Mouse (Mus musculus) spleen, adult 2 months (tissue): ENCODE measurements around the gene Csf2. TPM values are rescaled to one million over a fixed set of nuclear protein-coding genes. Genes with fewer than 3 reads are reported as not detected.

ENCODE experiments used
- DNase-seq, 2 experiments: peaks; one replicate each; pipeline versions ENCODE4 v3.0.0 to v3.0.0-alpha.2; 2012 to 2021; ENCODE audit warnings: low spot score in 2 of 2, low read depth in 1 of 2
- H3K27ac ChIP-seq: fragments of 200-500 bp; 2 replicates; pipeline ENCODE4 v1.5.1; 2012; ENCODE audit warnings: low read length, inconsistent platforms; ENCODE audit not compliant: insufficient read depth
- H3K27me3 ChIP-seq: fragments of 200-500 bp; 2 replicates; pipeline ENCODE4 v1.6.1; 2012; ENCODE audit warnings: mild to moderate bottlenecking, moderate library complexity, low read length, inconsistent platforms; ENCODE audit not compliant: control insufficient read depth, insufficient read depth
- H3K36me3 ChIP-seq: fragments of 200-500 bp; 2 replicates; pipeline ENCODE4 v1.6.1; 2012; ENCODE audit warnings: mild to moderate bottlenecking, low read length, inconsistent platforms; ENCODE audit not compliant: control insufficient read depth, insufficient read depth
- H3K4me1 ChIP-seq: fragments of 200-500 bp; 2 replicates; pipeline ENCODE4 v1.6.1; 2011; ENCODE audit warnings: inconsistent platforms; ENCODE audit not compliant: control insufficient read depth, insufficient read depth, insufficient read length
- H3K4me3 ChIP-seq: fragments of 200-500 bp; 2 replicates; pipeline ENCODE4 v1.5.1; 2011; ENCODE audit warnings: mild to moderate bottlenecking, inconsistent platforms; ENCODE audit not compliant: insufficient read depth, insufficient read length; ENCODE audit errors: extremely low read depth
- CTCF ChIP-seq: fragments of 200-500 bp; IDR thresholded peaks from 2 replicates; pipeline ENCODE4 v1.5.1; 2011; ENCODE audit warnings: mild to moderate bottlenecking, inconsistent platforms; ENCODE audit not compliant: insufficient read depth, insufficient read length, insufficient replicate concordance; ENCODE audit errors: extremely low read depth
- POLR2A ChIP-seq: fragments of 200-500 bp; IDR thresholded peaks from 2 replicates; pipeline ENCODE4 v1.6.1; 2011; ENCODE audit warnings: low read depth, low read length, inconsistent platforms
- WGBS: fragments of 180-500 bp; shearing (Covaris S2); methylation state at CpG from one replicate; pipeline ENCODE4 v1.1.7; 2018; 5-methylcytosine and 5-hydroxymethylcytosine counted together
- polyA plus RNA-seq: library from polyadenylated mRNA; depleted of rRNA; stranded (reverse); fragments of >200 nt; gene quantifications from 2 replicates; pipeline ENCODE4 v1.2.3, GENCODE M21; 2012

The Csf2 gene
- polyA plus RNA-seq, 1 experiment: not detected

GRCm38 (mm10) chr11:54236939-54237338 lies 12.5 kb downstream of the Csf2 start:
- TF ChIP-seq CTCF: no peak
- no peak for TF ChIP-seq POLR2A
- WGBS: 40% methylated on average over 2 of the region's 2 CpGs
- H3K4me1 ChIP-seq: no peaks in the 10 kb centered on the region

DNA sequence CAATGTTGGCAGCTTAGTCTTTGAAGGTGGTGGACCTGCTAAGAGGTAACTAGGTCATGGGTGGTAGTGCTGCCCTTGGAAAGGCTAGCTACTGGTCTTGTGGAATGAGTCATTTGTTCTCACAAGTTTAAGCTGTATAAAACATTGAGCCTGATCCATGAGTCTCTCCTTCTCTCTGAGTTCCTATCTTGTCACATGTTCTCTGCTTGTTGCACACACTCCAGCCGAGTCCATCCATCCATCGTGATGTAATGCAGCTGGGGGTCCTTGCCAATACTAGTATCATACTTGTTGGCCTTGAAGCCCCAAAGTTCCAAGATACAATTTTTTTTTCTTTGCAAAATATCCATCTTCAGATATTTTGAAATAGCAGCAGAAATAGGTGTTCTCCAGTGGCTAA lies 22.0 kb downstream of the Csf2 start:
- 96% methylated on average over 2 of the region's 2 CpGs for WGBS
- Histone ChIP-seq H3K27me3 (no peaks in the 10 kb centered on the region), H3K36me3 (no peaks in the 10 kb centered on the region), H3K4me1 (no peaks in the 10 kb centered on the region), H3K4me3 (no peak overlapping the region), H3K27ac (no peak overlapping the region)
- TF ChIP-seq CTCF: no peak
- DNase-seq: no peak

More at GRCm38 (mm10) chr11:54236939-54237338, 12.5 kb downstream of the Csf2 start:
- no peaks in the 10 kb centered on the region for H3K27me3 ChIP-seq
- no peak overlapping the region for H3K4me3 ChIP-seq
- no peaks in the 10 kb centered on the region for H3K36me3 ChIP-seq
- no peak for DNase-seq
- H3K27ac ChIP-seq: no peak overlapping the region

DNA sequence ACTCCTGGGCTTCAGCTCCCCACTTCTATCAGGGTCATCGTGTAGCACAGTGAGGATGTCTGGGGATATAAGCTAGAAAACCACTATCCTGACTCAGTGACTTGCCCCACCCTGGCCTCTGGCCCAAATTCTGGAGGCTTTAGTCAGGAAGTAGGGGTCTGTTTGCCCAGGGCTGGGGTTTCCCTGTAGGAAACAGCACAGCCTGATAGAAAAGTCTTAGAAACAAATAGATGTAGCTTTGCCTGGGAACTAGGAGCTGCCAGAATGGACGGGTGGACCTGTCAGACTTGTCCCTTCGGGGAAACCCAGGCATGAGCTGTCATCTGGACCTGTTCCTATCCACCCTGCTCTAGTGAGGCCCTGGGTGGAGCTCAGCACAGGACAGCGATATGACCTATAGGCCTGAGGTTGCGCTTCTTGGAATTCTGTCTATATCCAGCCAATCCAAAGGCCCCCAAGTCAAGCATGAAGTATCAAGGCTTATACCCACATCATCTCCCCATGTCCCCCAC lies 24.9 kb downstream of the Csf2 start:
- H3K36me3 ChIP-seq: no peaks in the 10 kb centered on the region
- H3K27me3 ChIP-seq: no peaks in the 10 kb centered on the region
- TF ChIP-seq POLR2A: no peak
- TF ChIP-seq CTCF: no peak
- H3K4me3 ChIP-seq: no peak overlapping the region
- no peak for DNase-seq
- H3K4me1 ChIP-seq: no peaks in the 10 kb centered on the region
- WGBS: 92% methylated on average over 5 of the region's 5 CpGs
- H3K27ac ChIP-seq: no peak overlapping the region

DNA sequence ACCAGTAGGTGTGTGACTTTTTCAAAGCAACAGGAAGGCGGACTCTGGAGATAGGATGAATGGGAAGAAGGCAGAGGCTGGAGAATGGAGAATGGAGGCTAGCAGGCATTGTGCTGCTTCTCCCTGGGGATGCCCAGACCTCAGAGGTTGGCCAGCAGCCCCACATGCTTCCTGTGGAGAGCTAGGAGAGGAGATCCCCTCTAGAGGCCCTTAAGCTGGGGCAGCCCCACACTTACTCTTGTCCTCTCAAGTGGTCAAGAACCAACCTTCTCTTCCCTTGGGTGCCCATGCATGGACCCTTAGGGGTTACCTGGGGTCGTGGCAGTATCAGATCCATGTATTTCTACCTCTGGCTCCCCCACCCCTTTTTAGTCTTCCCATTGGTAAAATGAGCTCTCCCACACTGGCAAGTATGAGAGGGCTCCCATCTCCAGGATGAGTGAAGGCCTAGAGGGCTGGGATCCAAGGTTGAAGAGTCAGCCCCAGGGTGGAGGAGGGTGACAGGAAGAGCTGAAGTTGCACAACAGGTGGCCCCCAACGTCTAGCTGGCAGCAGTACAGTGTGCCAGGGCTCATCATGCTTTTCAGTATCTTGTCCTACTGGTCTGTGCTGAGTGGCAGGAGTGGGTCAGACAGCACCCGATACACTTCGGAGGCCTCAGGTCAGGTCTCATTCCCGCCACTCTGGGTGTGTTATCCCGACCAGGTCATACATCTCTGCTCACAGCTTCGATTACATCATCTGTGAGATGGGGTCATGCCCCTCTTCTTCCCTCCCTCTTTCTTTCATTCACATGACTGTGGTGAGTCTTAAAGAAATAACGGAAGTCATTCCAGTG lies 25.6 kb downstream of the Csf2 start:
- WGBS: 76% methylated on average over 9 of the region's 9 CpGs

GRCm38 (mm10) chr11:54219903-54220740 lies 29.3 kb downstream of the Csf2 start:
- no peaks in the 10 kb centered on the region for H3K36me3 ChIP-seq
- peaks cover 4% of the 10 kb centered on the region; the same call in 1 of the 2 replicates for H3K4me1 ChIP-seq
- TF ChIP-seq CTCF: no peak
- TF ChIP-seq POLR2A: no peak
- 64% methylated on average over 6 of the region's 6 CpGs for WGBS
- DNase-seq: no peak
- H3K27me3 ChIP-seq: no peaks in the 10 kb centered on the region
- H3K27ac ChIP-seq: no peak overlapping the region
- H3K4me3 ChIP-seq: no peak overlapping the region

More for the DNA sequence above, 25.6 kb downstream of the Csf2 start:
- TF ChIP-seq CTCF (no peak), POLR2A (no peak)
- no peaks in the 10 kb centered on the region for H3K27me3 ChIP-seq
- no peak for DNase-seq
- H3K27ac ChIP-seq: no peak overlapping the region
- no peak overlapping the region for H3K4me3 ChIP-seq
- H3K4me1 ChIP-seq: no peaks in the 10 kb centered on the region
- no peaks in the 10 kb centered on the region for H3K36me3 ChIP-seq

DNA sequence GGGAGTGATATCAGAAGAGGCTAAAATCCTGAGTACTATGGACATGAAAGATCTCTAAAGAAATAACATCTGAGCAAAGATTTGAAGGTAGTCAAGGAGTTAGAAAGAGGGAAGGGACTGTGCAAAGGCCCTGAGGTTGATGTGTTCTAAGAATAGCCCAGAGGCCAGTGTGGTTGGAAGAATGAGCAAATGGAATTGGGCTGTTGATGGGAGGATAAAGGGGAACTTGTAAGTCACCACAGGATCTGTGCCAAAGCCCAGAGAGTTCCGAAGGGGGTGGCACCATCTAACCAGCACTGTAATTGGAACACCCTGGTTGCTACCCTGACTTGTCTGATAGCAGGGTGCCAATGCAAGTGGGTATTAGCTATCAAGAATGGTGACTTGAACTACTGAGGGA lies 30.3 kb downstream of the Csf2 start:
- H3K27me3 ChIP-seq: no peaks in the 10 kb centered on the region
- no peak overlapping the region for H3K27ac ChIP-seq
- H3K4me1 ChIP-seq: peaks cover 12% of the 10 kb centered on the region; the same call in 1 of the 2 replicates
- DNase-seq: no peak
- H3K36me3 ChIP-seq: no peaks in the 10 kb centered on the region
- 38% methylated on average over 1 of the region's 1 CpGs for WGBS
- TF ChIP-seq POLR2A: no peak
- TF ChIP-seq CTCF: no peak
- no peak overlapping the region for H3K4me3 ChIP-seq
